Mouse (Mus musculus): ENCODE measurements around the gene 1810049J17Rik. TPM values are rescaled to one million over a fixed set of nuclear protein-coding genes. Genes with fewer than 3 reads are reported as not detected.
A peak's percentile ranks its signal among the peaks of the same experiment; 100 is the strongest.

The 1810049J17Rik gene
- polyA plus RNA-seq, 1 experiment from 2014 or later = 0.99 TPM

GRCm38 (mm10) chr15:12365416-12366071 lies 43.8 kb upstream of the 1810049J17Rik start:
- Histone ChIP-seq H3K27me3 (ENCODE audit: control insufficient read depth, insufficient read depth, low read length) (no peaks in the 10 kb centered on the region), H3K4me3 (ENCODE audit: low read depth, low read length) (no peak overlapping the region), H3K36me3 (ENCODE audit: control insufficient read depth, insufficient read depth, low read length) (no peaks in the 10 kb centered on the region), H3K9me3 (ENCODE audit: control insufficient read depth, low read length) (no peaks in the 10 kb centered on the region), H3K27ac (ENCODE audit: low read depth, low read length) (peak overlapping the region; percentile 66), H3K4me1 (ENCODE audit: control insufficient read depth, insufficient read depth, low read length) (peaks cover 19% of the 10 kb centered on the region), H3K9ac (replicated peaks; ENCODE audit: low read depth, low read length) (no peak overlapping the region), H3K4me2 (ENCODE audit: low read depth, low read length) (no peak overlapping the region)
- 69% methylated on average over 15 of the region's 15 CpGs for WGBS
- ATAC-seq (ENCODE audit: low read depth) = no peak

- no peak for ATAC-seq (ENCODE audit: low read depth)
- Histone ChIP-seq H3K4me2 (ENCODE audit: low read depth, low read length) (no peak overlapping the region), H3K4me3 (ENCODE audit: low read depth, low read length) (no peak overlapping the region), H3K9me3 (ENCODE audit: control insufficient read depth, low read length) (no peaks in the 10 kb centered on the region), H3K27me3 (ENCODE audit: control insufficient read depth, insufficient read depth, low read length) (no peaks in the 10 kb centered on the region), H3K4me1 (ENCODE audit: control insufficient read depth, insufficient read depth, low read length) (peaks cover 19% of the 10 kb centered on the region), H3K36me3 (ENCODE audit: control insufficient read depth, insufficient read depth, low read length) (no peaks in the 10 kb centered on the region), H3K9ac (replicated peaks; ENCODE audit: low read depth, low read length) (no peak overlapping the region), H3K27ac (ENCODE audit: low read depth, low read length) (no peak overlapping the region)
- 91% methylated on average over 4 of the region's 4 CpGs for WGBS
Observed at GRCm38 (mm10) chr15:12364096-12364495, 42.4 kb upstream of the 1810049J17Rik start.

- no peaks in the 10 kb centered on the region for H3K9me3 ChIP-seq (ENCODE audit: control insufficient read depth, low read length)
- H3K9ac ChIP-seq (replicated peaks; ENCODE audit: low read depth, low read length) = no peak overlapping the region
- H3K27ac ChIP-seq (ENCODE audit: low read depth, low read length) = no peak overlapping the region
- WGBS = 83% methylated on average over 6 of the region's 6 CpGs
- H3K36me3 ChIP-seq (ENCODE audit: control insufficient read depth, insufficient read depth, low read length) = no peaks in the 10 kb centered on the region
- no peak overlapping the region for H3K4me2 ChIP-seq (ENCODE audit: low read depth, low read length)
- no peak overlapping the region for H3K4me3 ChIP-seq (ENCODE audit: low read depth, low read length)
- ATAC-seq (ENCODE audit: low read depth) = no peak
- H3K4me1 ChIP-seq (ENCODE audit: control insufficient read depth, insufficient read depth, low read length) = peaks cover 15% of the 10 kb centered on the region
- no peaks in the 10 kb centered on the region for H3K27me3 ChIP-seq (ENCODE audit: control insufficient read depth, insufficient read depth, low read length)
Observed at GRCm38 (mm10) chr15:12362701-12363040, 41.0 kb upstream of the 1810049J17Rik start.

- Histone ChIP-seq H3K4me3 (ENCODE audit: low read depth, low read length) (no peak overlapping the region), H3K4me2 (ENCODE audit: low read depth, low read length) (no peak overlapping the region), H3K9me3 (ENCODE audit: control insufficient read depth, low read length) (no peaks in the 10 kb centered on the region), H3K27ac (ENCODE audit: low read depth, low read length) (no peak overlapping the region), H3K9ac (replicated peaks; ENCODE audit: low read depth, low read length) (no peak overlapping the region), H3K36me3 (ENCODE audit: control insufficient read depth, insufficient read depth, low read length) (no peaks in the 10 kb centered on the region), H3K4me1 (ENCODE audit: control insufficient read depth, insufficient read depth, low read length) (peaks cover 12% of the 10 kb centered on the region), H3K27me3 (ENCODE audit: control insufficient read depth, insufficient read depth, low read length) (no peaks in the 10 kb centered on the region)
- 90% methylated on average over 14 of the region's 14 CpGs for WGBS
- no peak for ATAC-seq (ENCODE audit: low read depth)
Observed at GRCm38 (mm10) chr15:12362001-12362700, 40.5 kb upstream of the 1810049J17Rik start.

GRCm38 (mm10) chr15:12360519-12361212 lies 39.0 kb upstream of the 1810049J17Rik start:
- Histone ChIP-seq H3K36me3 (ENCODE audit: control insufficient read depth, insufficient read depth, low read length) (no peaks in the 10 kb centered on the region), H3K4me1 (ENCODE audit: control insufficient read depth, insufficient read depth, low read length) (peaks cover 1% of the 10 kb centered on the region), H3K27ac (ENCODE audit: low read depth, low read length) (no peak overlapping the region), H3K9ac (replicated peaks; ENCODE audit: low read depth, low read length) (no peak overlapping the region), H3K9me3 (ENCODE audit: control insufficient read depth, low read length) (no peaks in the 10 kb centered on the region), H3K4me3 (ENCODE audit: low read depth, low read length) (no peak overlapping the region), H3K27me3 (ENCODE audit: control insufficient read depth, insufficient read depth, low read length) (no peaks in the 10 kb centered on the region), H3K4me2 (ENCODE audit: low read depth, low read length) (no peak overlapping the region)
- 82% methylated on average over 19 of the region's 19 CpGs for WGBS
- ATAC-seq (ENCODE audit: low read depth) = no peak

- Histone ChIP-seq H3K9ac (replicated peaks; ENCODE audit: low read depth, low read length) (no peak overlapping the region), H3K4me3 (ENCODE audit: low read depth, low read length) (no peak overlapping the region), H3K9me3 (ENCODE audit: control insufficient read depth, low read length) (no peaks in the 10 kb centered on the region), H3K27ac (ENCODE audit: low read depth, low read length) (no peak overlapping the region), H3K4me1 (ENCODE audit: control insufficient read depth, insufficient read depth, low read length) (no peaks in the 10 kb centered on the region), H3K27me3 (ENCODE audit: control insufficient read depth, insufficient read depth, low read length) (no peaks in the 10 kb centered on the region), H3K36me3 (ENCODE audit: control insufficient read depth, insufficient read depth, low read length) (peaks cover 4% of the 10 kb centered on the region; the same call in 1 of the 2 replicates), H3K4me2 (ENCODE audit: low read depth, low read length) (no peak overlapping the region)
- peak; percentile 25; the same call in 1 of the 2 replicates for ATAC-seq (ENCODE audit: low read depth)
- WGBS = 97% methylated on average over 5 of the region's 5 CpGs
Observed at GRCm38 (mm10) chr15:12358384-12358783, 36.7 kb upstream of the 1810049J17Rik start.

- H3K27ac ChIP-seq (ENCODE audit: low read depth, low read length) = no peak overlapping the region
- no peaks in the 10 kb centered on the region for H3K4me1 ChIP-seq (ENCODE audit: control insufficient read depth, insufficient read depth, low read length)
- no peak overlapping the region for H3K4me2 ChIP-seq (ENCODE audit: low read depth, low read length)
- H3K9ac ChIP-seq (replicated peaks; ENCODE audit: low read depth, low read length) = no peak overlapping the region
- ATAC-seq (ENCODE audit: low read depth) = no peak
- no peaks in the 10 kb centered on the region for H3K27me3 ChIP-seq (ENCODE audit: control insufficient read depth, insufficient read depth, low read length)
- H3K9me3 ChIP-seq (ENCODE audit: control insufficient read depth, low read length) = no peaks in the 10 kb centered on the region
- peaks cover 13% of the 10 kb centered on the region; the same call in 1 of the 2 replicates for H3K36me3 ChIP-seq (ENCODE audit: control insufficient read depth, insufficient read depth, low read length)
- H3K4me3 ChIP-seq (ENCODE audit: low read depth, low read length) = no peak overlapping the region
Observed at GRCm38 (mm10) chr15:12357459-12357858, 35.8 kb upstream of the 1810049J17Rik start.

- no peak for ATAC-seq (ENCODE audit: low read depth)
- H3K4me3 ChIP-seq (ENCODE audit: low read depth, low read length) = no peak overlapping the region
- H3K9ac ChIP-seq (replicated peaks; ENCODE audit: low read depth, low read length) = no peak overlapping the region
- H3K36me3 ChIP-seq (ENCODE audit: control insufficient read depth, insufficient read depth, low read length) = peaks cover 13% of the 10 kb centered on the region; the same call in 1 of the 2 replicates
- H3K27ac ChIP-seq (ENCODE audit: low read depth, low read length) = no peak overlapping the region
- no peaks in the 10 kb centered on the region for H3K4me1 ChIP-seq (ENCODE audit: control insufficient read depth, insufficient read depth, low read length)
- no peak overlapping the region for H3K4me2 ChIP-seq (ENCODE audit: low read depth, low read length)
- H3K27me3 ChIP-seq (ENCODE audit: control insufficient read depth, insufficient read depth, low read length) = no peaks in the 10 kb centered on the region
- H3K9me3 ChIP-seq (ENCODE audit: control insufficient read depth, low read length) = no peaks in the 10 kb centered on the region
- 87% methylated on average over 7 of the region's 7 CpGs for WGBS
Observed at GRCm38 (mm10) chr15:12355907-12356306, 34.2 kb upstream of the 1810049J17Rik start.

- H3K9ac ChIP-seq (replicated peaks; ENCODE audit: low read depth, low read length) = no peak overlapping the region
- H3K27me3 ChIP-seq (ENCODE audit: control insufficient read depth, insufficient read depth, low read length) = no peaks in the 10 kb centered on the region
- H3K36me3 ChIP-seq (ENCODE audit: control insufficient read depth, insufficient read depth, low read length) = peaks cover 13% of the 10 kb centered on the region; the same call in 1 of the 2 replicates
Observed at GRCm38 (mm10) chr15:12355261-12355660, 33.6 kb upstream of the 1810049J17Rik start.

More at GRCm38 (mm10) chr15:12355261-12355660, 33.6 kb upstream of the 1810049J17Rik start:
- H3K4me1 ChIP-seq (ENCODE audit: control insufficient read depth, insufficient read depth, low read length) = no peaks in the 10 kb centered on the region
- no peak overlapping the region for H3K4me3 ChIP-seq (ENCODE audit: low read depth, low read length)
- ATAC-seq (ENCODE audit: low read depth) = no peak
- H3K9me3 ChIP-seq (ENCODE audit: control insufficient read depth, low read length) = no peaks in the 10 kb centered on the region
- no peak overlapping the region for H3K27ac ChIP-seq (ENCODE audit: low read depth, low read length)
- WGBS = 92% methylated on average over 6 of the region's 6 CpGs
- H3K4me2 ChIP-seq (ENCODE audit: low read depth, low read length) = no peak overlapping the region

Measured in neural tube, embryonic 14.5 days (tissue).